Mouse (Mus musculus): ENCODE measurements around the gene Csf3r. TPM values are rescaled to one million over a fixed set of nuclear protein-coding genes. Genes with fewer than 3 reads are reported as not detected.
A peak's percentile ranks its signal among the peaks of the same experiment; 100 is the strongest.

Csf3r gene
- polyA plus RNA-seq, 1 experiment from 2014 or later = 0.48 TPM

DNA sequence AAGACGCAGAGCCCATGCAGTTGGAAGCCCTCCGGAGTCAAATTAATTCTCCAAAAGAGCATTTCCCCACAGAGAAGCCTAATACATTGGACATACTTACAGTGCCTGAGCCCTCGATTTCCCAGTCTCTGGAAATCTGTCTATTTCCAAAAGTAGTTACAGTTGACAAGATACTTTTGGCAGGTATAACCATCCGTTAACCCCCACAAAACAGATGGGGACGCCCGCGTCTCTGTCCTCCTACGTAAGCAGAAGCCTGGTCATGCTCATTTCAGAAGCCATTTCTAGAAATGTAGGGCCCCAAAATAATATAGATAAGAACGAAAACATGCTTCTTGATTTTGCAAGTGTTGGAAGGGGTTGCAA, 34.6 kb downstream of the Csf3r start:
- Histone ChIP-seq H3K9ac (peak overlapping the region; percentile 85), H3K4me1 (replicated peaks) (peaks cover 21% of the 10 kb centered on the region), H3K9me3 (no peaks in the 10 kb centered on the region), H3K4me3 (peak overlapping the region; percentile 73), H3K27ac (peak overlapping the region; percentile 69; the same call in 1 of the 2 replicates), H3K36me3 (peaks cover 31% of the 10 kb centered on the region), H3K27me3 (no peaks in the 10 kb centered on the region), H3K4me2 (peak overlapping the region; percentile 82)
- 37% methylated on average over 9 of the region's 9 CpGs for WGBS
- no peak for ATAC-seq (ENCODE audit: low FRiP score)

DNA sequence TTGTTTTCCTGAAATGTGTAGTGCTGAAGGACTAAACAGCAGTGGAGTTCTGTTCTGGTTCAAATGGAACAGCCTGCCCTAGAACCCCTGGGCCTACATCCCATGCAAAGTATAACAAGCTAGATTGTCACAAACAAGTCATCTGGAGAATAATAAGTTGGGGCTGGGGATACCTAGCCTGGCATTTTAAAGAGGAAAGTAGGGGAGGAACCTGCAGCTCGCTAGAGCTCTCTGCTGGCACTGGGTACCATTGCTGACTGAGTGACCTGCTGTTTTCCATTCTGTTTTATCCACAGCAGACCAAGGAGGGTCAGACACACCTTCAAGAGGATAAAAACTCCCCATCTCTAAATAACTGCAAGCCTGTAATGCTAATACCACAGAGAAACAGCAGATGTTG, 38.5 kb downstream of the Csf3r start:
- Histone ChIP-seq H3K27ac (no peak overlapping the region), H3K36me3 (peaks cover 3% of the 10 kb centered on the region; the same call in 1 of the 2 replicates), H3K4me3 (no peak overlapping the region), H3K9me3 (no peaks in the 10 kb centered on the region), H3K9ac (peak overlapping the region; percentile 24; the same call in 1 of the 2 replicates), H3K4me2 (no peak overlapping the region), H3K4me1 (replicated peaks) (peaks cover 13% of the 10 kb centered on the region), H3K27me3 (no peaks in the 10 kb centered on the region)
- WGBS = 17% methylated on average over 1 of the region's 1 CpGs
- ATAC-seq (ENCODE audit: low FRiP score) = no peak

DNA sequence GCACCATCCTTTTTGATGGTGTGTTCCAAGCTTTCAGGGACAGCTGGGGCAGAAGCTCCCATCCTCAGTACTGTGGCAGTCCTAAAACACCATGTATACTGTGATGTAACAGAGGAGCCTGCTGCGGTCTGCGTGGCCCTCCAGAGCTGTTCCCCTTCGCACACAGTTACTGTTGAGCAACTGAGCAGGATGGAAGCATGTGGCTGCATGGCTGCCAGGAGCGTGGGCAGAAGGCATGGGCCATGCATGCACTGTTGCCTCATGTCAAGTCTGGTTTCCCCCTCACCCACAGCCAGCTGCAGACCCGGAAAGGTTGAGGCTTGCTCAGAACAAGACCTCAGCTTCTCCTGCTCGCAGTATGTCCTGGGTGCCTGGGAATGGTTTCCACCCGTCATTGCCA, 40.9 kb downstream of the Csf3r start:
- no peak overlapping the region; the same call in 1 of the 2 replicates for H3K9ac ChIP-seq
- no peak overlapping the region for H3K4me3 ChIP-seq
- no peak overlapping the region for H3K27ac ChIP-seq
- no peaks in the 10 kb centered on the region; the same call in 1 of the 2 replicates for H3K4me1 ChIP-seq (replicated peaks)
- H3K4me2 ChIP-seq = no peak overlapping the region
- ATAC-seq (ENCODE audit: low FRiP score) = no peak
- 89% methylated on average over 7 of the region's 7 CpGs for WGBS
- peaks cover 10% of the 10 kb centered on the region for H3K36me3 ChIP-seq
- H3K9me3 ChIP-seq = no peaks in the 10 kb centered on the region
- H3K27me3 ChIP-seq = no peaks in the 10 kb centered on the region

DNA sequence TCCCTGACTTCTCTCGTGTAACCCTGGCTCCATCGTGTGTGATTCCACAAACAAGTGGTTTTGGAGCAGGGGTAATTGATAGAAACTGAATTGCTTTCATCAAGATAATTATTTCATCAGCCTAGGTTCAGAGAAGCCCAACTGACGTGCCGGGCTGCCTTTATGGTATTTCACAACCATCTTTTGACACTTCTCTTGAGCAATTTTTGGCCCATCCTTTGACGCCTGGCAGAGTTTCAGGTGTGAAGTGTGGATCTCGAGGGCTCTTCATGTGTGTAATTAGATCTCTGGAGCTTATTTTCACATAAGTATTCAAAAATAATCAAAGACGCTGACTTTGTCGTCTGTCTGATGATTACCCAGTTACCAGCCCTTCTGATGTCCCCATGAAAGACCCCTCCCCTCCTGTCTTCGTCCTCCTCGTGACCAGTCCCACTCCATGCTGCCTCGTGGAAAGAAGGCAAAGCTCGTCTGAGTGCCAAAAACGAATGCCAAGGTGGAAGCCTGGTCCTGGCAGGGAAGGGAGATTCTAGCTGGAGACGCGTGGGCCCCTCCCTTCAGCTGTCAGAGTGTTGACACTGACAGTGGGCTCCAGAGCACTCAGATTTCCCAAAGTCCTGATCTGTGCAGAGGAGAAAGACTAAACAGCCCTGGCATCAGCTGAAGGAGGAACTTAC, 43.2 kb downstream of the Csf3r start:
- H3K4me3 ChIP-seq = no peak overlapping the region
- H3K36me3 ChIP-seq = peaks cover 10% of the 10 kb centered on the region
- no peaks in the 10 kb centered on the region for H3K9me3 ChIP-seq
- H3K4me2 ChIP-seq = no peak overlapping the region
- H3K9ac ChIP-seq = no peak overlapping the region
- WGBS = 85% methylated on average over 15 of the region's 15 CpGs
- H3K27me3 ChIP-seq = no peaks in the 10 kb centered on the region
- H3K4me1 ChIP-seq (replicated peaks) = no peaks in the 10 kb centered on the region
- H3K27ac ChIP-seq = no peak overlapping the region
- no peak for ATAC-seq (ENCODE audit: low FRiP score)

DNA sequence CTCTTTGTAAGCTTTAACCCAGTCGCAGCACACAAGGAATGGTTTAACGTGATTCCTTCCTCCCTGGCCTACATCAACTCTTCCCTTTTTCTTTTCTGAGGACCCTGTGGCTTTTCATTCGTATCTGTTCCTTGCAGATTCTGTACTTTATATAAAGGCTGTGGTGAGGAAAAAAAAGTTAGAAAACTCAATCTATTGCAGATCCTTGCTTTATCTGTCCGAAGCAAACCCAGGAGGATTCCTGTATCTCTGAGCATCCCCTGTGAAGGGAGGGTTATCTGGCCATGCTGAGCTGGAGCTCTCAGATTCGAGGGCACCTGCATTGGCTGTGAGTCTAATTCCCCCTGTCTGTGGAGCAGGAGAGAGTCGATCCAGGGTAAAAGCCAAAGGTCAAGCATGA, 44.5 kb downstream of the Csf3r start:
- Histone ChIP-seq H3K4me2 (no peak overlapping the region), H3K36me3 (peaks cover 10% of the 10 kb centered on the region), H3K9me3 (no peaks in the 10 kb centered on the region), H3K4me3 (no peak overlapping the region), H3K4me1 (replicated peaks) (no peaks in the 10 kb centered on the region), H3K27ac (no peak overlapping the region), H3K9ac (no peak overlapping the region), H3K27me3 (no peaks in the 10 kb centered on the region)
- 87% methylated on average over 6 of the region's 6 CpGs for WGBS
- ATAC-seq (ENCODE audit: low FRiP score) = no peak

DNA sequence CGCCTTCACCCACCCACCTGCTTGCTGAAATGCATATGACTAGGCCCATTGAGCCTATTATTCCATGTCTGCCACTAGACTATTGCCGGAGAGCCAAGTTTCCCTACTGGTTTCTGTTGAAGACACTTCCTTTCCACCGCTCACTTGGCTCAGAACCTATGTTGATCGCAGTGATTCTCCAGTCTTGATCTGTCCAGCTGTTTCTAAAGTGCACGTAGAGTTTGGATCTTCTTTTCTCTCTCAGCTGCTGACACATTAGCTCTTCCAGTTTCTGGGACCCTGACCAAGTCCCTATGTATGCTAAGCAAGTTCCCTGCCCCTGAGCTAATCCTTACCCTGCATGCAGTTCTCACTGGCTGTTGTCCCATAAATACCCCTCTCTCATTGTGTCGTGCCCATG, 53.5 kb downstream of the Csf3r start:
- Histone ChIP-seq H3K27ac (no peak overlapping the region), H3K9me3 (no peaks in the 10 kb centered on the region), H3K36me3 (peaks cover 56% of the 10 kb centered on the region), H3K27me3 (no peaks in the 10 kb centered on the region), H3K9ac (no peak overlapping the region), H3K4me1 (replicated peaks) (no peaks in the 10 kb centered on the region), H3K4me2 (no peak overlapping the region), H3K4me3 (no peak overlapping the region)
- ATAC-seq (ENCODE audit: low FRiP score) = no peak
- 85% methylated on average over 6 of the region's 6 CpGs for WGBS

DNA sequence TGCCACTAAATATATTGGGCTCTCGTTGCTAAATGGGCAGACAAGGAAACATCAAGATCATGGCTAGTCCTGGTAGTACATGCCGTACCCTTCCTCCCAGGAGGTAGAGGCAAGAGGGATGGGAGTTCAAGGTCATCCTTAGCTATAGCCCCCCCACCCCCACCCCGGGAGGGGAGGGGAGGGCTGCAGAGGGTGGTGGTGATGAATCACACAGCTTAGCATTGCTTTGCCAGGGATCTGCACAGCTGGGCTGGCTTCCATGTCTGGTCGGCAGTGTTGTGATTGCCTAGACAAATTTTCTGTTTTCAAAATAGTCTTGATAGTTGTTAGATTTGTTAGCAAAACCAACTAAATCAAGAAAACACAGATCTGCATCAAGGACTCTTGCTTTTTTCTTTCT, 54.9 kb downstream of the Csf3r start:
- Histone ChIP-seq H3K27ac (no peak overlapping the region), H3K9ac (no peak overlapping the region), H3K9me3 (no peaks in the 10 kb centered on the region), H3K4me3 (no peak overlapping the region), H3K4me2 (no peak overlapping the region), H3K36me3 (peaks cover 63% of the 10 kb centered on the region), H3K27me3 (no peaks in the 10 kb centered on the region), H3K4me1 (replicated peaks) (no peaks in the 10 kb centered on the region)
- 91% methylated on average over 4 of the region's 4 CpGs for WGBS
- no peak for ATAC-seq (ENCODE audit: low FRiP score)

DNA sequence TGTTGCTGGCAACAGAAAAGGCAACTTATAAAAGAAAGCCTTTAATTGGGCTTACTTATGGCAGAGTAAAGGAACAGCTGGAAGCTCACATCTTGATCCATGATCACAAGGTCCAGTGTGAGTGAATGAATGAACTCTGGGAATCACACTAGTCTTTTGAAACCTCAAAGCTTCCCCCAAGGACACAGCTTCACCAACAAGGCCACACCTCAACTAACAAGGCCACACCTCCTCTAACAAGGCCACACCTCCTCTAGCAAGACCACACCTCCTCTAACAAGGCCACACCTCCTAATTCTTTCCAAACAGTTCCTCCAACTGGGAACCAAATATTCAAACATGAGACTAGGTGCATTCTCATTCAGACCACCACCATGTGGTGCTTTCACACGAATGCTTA, 57.3 kb downstream of the Csf3r start:
- 88% methylated on average over 1 of the region's 1 CpGs for WGBS
- ATAC-seq (ENCODE audit: low FRiP score) = no peak
- H3K27ac ChIP-seq = no peak overlapping the region
- no peaks in the 10 kb centered on the region for H3K9me3 ChIP-seq
- H3K4me2 ChIP-seq = no peak overlapping the region
- H3K4me3 ChIP-seq = no peak overlapping the region
- no peaks in the 10 kb centered on the region; the same call in 1 of the 2 replicates for H3K4me1 ChIP-seq (replicated peaks)
- peaks cover 46% of the 10 kb centered on the region for H3K36me3 ChIP-seq
- no peaks in the 10 kb centered on the region for H3K27me3 ChIP-seq
- H3K9ac ChIP-seq = no peak overlapping the region

DNA sequence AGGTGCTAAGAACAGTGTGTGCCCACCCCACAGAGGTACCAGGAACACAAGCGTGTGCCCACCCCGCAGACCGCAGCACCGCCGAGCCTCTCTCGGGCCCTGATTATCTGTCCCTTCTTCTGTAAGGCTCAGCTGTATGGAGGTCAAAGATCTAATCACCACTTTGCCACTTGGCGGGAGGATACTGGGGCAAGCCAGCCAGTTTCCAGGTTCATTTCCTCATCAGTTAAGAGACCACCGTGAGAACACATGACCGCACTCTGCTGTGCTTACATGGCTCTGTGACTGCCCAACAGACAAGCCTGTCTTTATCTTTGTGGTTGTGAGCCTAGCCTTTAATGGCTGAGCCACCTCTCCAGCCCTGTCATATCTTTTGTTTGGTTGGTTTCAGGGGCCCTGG, 58.7 kb downstream of the Csf3r start:
- Histone ChIP-seq H3K27ac (no peak overlapping the region), H3K4me1 (replicated peaks) (no peaks in the 10 kb centered on the region; the same call in 1 of the 2 replicates), H3K27me3 (no peaks in the 10 kb centered on the region), H3K9me3 (no peaks in the 10 kb centered on the region), H3K4me2 (no peak overlapping the region), H3K4me3 (no peak overlapping the region), H3K9ac (no peak overlapping the region), H3K36me3 (peaks cover 47% of the 10 kb centered on the region)
- WGBS = 95% methylated on average over 9 of the region's 9 CpGs
- ATAC-seq (ENCODE audit: low FRiP score) = no peak

DNA sequence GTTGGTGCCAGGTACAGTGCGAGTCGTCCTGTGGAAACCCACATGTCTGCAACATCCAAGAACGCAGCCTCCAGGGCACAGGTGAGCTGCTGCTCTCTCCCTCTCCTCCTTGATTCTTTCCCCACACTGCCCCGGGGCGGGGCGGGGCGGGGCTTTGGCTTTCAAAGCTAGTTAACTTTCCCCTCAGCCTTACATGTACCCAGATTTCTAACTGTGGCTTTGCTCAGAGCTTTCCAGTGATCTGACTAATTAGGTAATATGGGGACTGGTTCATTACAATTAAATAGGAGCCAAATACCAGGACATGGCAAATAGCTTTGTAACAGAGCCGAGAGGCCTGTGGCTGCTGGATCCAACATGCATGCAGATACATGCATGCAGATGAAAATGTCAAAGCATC, 60.0 kb downstream of the Csf3r start:
- no peaks in the 10 kb centered on the region; the same call in 1 of the 2 replicates for H3K4me1 ChIP-seq (replicated peaks)
- H3K9me3 ChIP-seq = no peaks in the 10 kb centered on the region
- H3K36me3 ChIP-seq = peaks cover 57% of the 10 kb centered on the region
- H3K27me3 ChIP-seq = no peaks in the 10 kb centered on the region
- no peak for ATAC-seq (ENCODE audit: low FRiP score)
- H3K4me3 ChIP-seq = no peak overlapping the region
- H3K27ac ChIP-seq = no peak overlapping the region
- no peak overlapping the region for H3K4me2 ChIP-seq
- H3K9ac ChIP-seq = no peak overlapping the region
- WGBS = 69% methylated on average over 8 of the region's 8 CpGs

DNA sequence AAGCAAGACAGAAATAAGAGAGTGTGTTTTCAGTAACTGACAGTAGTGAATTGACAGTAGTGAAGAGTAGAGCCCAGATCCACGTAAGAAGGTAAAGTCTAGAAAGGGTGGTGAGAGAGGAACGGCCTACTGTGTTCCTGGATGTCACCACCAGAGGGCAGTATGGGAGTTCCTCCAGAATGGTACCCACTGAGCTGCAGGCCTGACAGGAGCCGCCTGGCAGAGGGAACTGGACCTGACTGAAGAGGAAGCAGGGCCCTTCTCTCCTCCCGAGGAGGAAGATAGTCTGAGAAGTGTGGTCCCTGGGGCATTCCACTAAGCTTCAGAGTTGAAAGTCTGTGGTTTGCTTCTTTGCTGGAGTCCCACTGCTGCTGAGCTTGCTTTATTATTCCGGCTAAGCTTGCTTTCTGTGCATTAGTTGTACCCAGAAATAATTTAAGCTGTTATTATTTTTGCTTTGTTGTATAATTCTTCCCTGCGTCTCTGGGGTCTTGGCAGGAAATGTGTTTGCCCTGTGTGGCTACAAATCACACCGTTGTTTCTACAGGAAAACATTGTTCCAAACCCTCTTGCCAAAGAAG, 61.7 kb downstream of the Csf3r start:
- Histone ChIP-seq H3K9me3 (no peaks in the 10 kb centered on the region), H3K4me3 (no peak overlapping the region), H3K9ac (0 out of 2 replicates have a peak overlapping the region, but pooled peaks have one; percentile 29), H3K4me2 (no peak overlapping the region), H3K27ac (peak overlapping the region; percentile 58), H3K27me3 (no peaks in the 10 kb centered on the region), H3K36me3 (peaks cover 53% of the 10 kb centered on the region), H3K4me1 (replicated peaks) (no peaks in the 10 kb centered on the region; the same call in 1 of the 2 replicates)
- WGBS = 37% methylated on average over 7 of the region's 7 CpGs
- peak; percentile 72; the same call in 1 of the 2 replicates for ATAC-seq (ENCODE audit: low FRiP score)

DNA sequence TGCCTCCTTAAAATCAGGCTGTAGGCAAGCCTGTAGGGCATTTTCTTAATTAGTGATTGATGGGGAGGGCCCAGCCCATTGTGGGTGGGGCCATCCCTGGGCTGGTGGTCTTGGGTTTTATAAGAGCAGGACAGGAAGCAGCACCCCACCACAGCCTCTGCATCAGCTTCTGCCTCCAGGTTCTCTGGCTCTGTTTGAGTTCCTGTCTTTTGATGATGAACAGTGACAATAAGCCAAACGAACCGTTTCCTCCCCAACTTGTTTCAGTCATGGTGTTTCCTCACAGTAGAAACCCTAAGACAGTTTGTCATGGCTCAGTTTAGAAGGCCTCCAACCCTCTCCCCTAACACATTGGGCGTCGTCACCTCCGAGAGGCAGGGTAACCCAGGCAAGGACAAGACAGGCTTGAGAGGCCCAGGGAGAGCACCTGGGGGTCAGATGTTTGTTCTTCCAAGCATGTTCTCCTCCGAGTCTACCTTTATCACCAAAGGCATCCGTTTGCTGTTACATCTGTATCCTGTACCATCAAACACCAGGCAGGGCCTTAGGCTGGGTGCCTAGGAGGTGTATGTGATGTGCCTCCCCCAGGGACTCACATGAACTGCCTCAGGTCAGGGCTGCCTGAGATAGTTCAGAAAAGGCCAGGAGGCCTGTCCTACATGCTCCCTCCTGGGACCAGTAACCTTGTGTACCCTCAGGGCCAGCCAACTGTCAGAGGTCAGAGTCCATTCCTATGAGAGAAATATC, 65.9 kb downstream of the Csf3r start:
- 81% methylated on average over 7 of the region's 7 CpGs for WGBS
- Histone ChIP-seq H3K27me3 (no peaks in the 10 kb centered on the region), H3K27ac (no peak overlapping the region), H3K36me3 (peaks cover 21% of the 10 kb centered on the region), H3K4me3 (no peak overlapping the region), H3K4me1 (replicated peaks) (no peaks in the 10 kb centered on the region; the same call in 1 of the 2 replicates), H3K9ac (no peak overlapping the region), H3K9me3 (no peaks in the 10 kb centered on the region), H3K4me2 (no peak overlapping the region)
- no peak for ATAC-seq (ENCODE audit: low FRiP score)
